Mouse (Mus musculus) C2C12 (cell line): Measurements from ENCODE around the gene Elf2.

ENCODE experiments used
- CEBPB ChIP-seq: IDR thresholded peaks from one replicate; pipeline ENCODE4 v1.6.1; 2011; ENCODE audit warnings: low read depth, mild to moderate bottlenecking, control low read depth, moderate library complexity
- CTCF ChIP-seq: IDR thresholded peaks from one replicate; pipeline ENCODE4 v1.5.1; 2011; ENCODE audit not compliant: control insufficient read depth, insufficient read depth, insufficient read length
- MAX ChIP-seq: IDR thresholded peaks from one replicate; pipeline ENCODE4 v1.6.1; 2011; ENCODE audit warnings: mild to moderate bottlenecking, control low read depth
- MYOD1 ChIP-seq: IDR thresholded peaks from one replicate; pipeline ENCODE4 v1.6.1; 2011; ENCODE audit warnings: low read depth; ENCODE audit not compliant: control insufficient read depth, insufficient read length
- MYOG ChIP-seq: IDR thresholded peaks from one replicate; pipeline ENCODE4 v1.6.1; 2011; ENCODE audit not compliant: control insufficient read depth, insufficient read length; ENCODE audit errors: extremely low read depth
- USF1 ChIP-seq: IDR thresholded peaks from one replicate; pipeline ENCODE4 v1.6.1; 2011; ENCODE audit warnings: low read depth, mild to moderate bottlenecking, control low read depth, moderate library complexity

- TF ChIP-seq MYOG (no peak), CTCF (no peak), USF1 (no peak), CEBPB (no peak), MYOD1 (no peak), MAX (no peak)
These were observed 136.6 kb downstream of the Elf2 start for GRCm38 (mm10) chr3:51203906-51204305.
